Mouse (Mus musculus) limb, embryonic 14.5 days (tissue): Measurements from ENCODE around the gene Pdia2. TPM values are rescaled to one million over a fixed set of nuclear protein-coding genes. Genes with fewer than 3 reads are reported as not detected.

ENCODE experiments used
- ATAC-seq: fragments of 200-750 bp; cut with Nextera tagmentation; 2 replicates; pipeline ENCODE4 v1.8.0; 2017; ENCODE audit warnings: low read depth, moderate number of reproducible peaks, moderate TSS enrichment; ENCODE audit not compliant: low FRiP score
- DNase-seq: peaks from one replicate; pipeline ENCODE4 v3.0.0-alpha.2; 2015; ENCODE audit warnings: low spot score
- H3K27ac ChIP-seq: fragments of 300-500 bp; sonication (generic); replicated peaks from 2 replicates; pipeline ENCODE4 v1.5.1; 2014; ENCODE audit warnings: low read depth, mild to moderate bottlenecking, low read length, moderate library complexity, mixed read lengths
- H3K27me3 ChIP-seq: fragments of 300-500 bp; sonication (generic); 2 replicates; pipeline ENCODE4 v1.6.1; 2014; ENCODE audit warnings: low read length, mixed read lengths; ENCODE audit not compliant: control insufficient read depth, insufficient read depth
- H3K36me3 ChIP-seq: fragments of 300-500 bp; sonication (generic); 2 replicates; pipeline ENCODE4 v1.6.1; 2014; ENCODE audit warnings: mild to moderate bottlenecking, low read length, moderate library complexity, mixed read lengths; ENCODE audit not compliant: control insufficient read depth, insufficient read depth
- H3K4me1 ChIP-seq: fragments of 300-500 bp; sonication (generic); 2 replicates; pipeline ENCODE4 v1.6.1; 2014; ENCODE audit warnings: antibody characterized with exemption, low read length, mixed read lengths; ENCODE audit not compliant: control insufficient read depth, insufficient read depth
- H3K4me2 ChIP-seq: fragments of 300-500 bp; sonication (generic); replicated peaks from 2 replicates; pipeline ENCODE4 v1.6.1; 2014; ENCODE audit warnings: low read depth, mild to moderate bottlenecking, low read length, moderate library complexity; ENCODE audit not compliant: severe bottlenecking
- H3K4me3 ChIP-seq: fragments of 300-500 bp; sonication (generic); replicated peaks from 2 replicates; pipeline ENCODE4 v1.5.1; 2014; ENCODE audit warnings: low read length
- H3K9ac ChIP-seq: fragments of 300-500 bp; sonication (generic); 2 replicates; pipeline ENCODE4 v1.6.1; 2014; ENCODE audit warnings: mild to moderate bottlenecking, low read depth, low read length, moderate library complexity; ENCODE audit not compliant: severe bottlenecking
- H3K9me3 ChIP-seq: fragments of 300-500 bp; sonication (generic); 2 replicates; pipeline ENCODE4 v1.6.1; 2016; ENCODE audit warnings: low read length; ENCODE audit not compliant: control insufficient read depth
- POLR2A ChIP-seq: fragments of 200-500 bp; IDR thresholded peaks from 2 replicates; pipeline ENCODE4 v1.8.0; 2012; ENCODE audit warnings: inconsistent platforms, mild to moderate bottlenecking, moderate library complexity, borderline replicate concordance; ENCODE audit not compliant: insufficient read depth, insufficient read length; ENCODE audit errors: extremely low read depth
- WGBS: fragments of 180-500 bp; shearing (Covaris S2); extraction: QIAGEN DNeasy Blood & Tissue Kit; methylation state at CpG from one replicate; pipeline ENCODE4 v1.1.7; 2014; 5-methylcytosine and 5-hydroxymethylcytosine counted together
- polyA plus RNA-seq, 2 experiments: library from polyadenylated mRNA; depleted of rRNA in 1 of 2; stranded (reverse) in 1 of 2; unstranded in 1 of 2; fragments of >200 nt; fragmentation: Nextera tagmentation in 1 of 2; extraction: Ambion mirVana in 1 of 2; gene quantifications; 2 replicates each; pipeline versions ENCODE4 v1.2.1 to v1.2.3; 2012 to 2014

The Pdia2 gene
- polyA plus RNA-seq, 2 experiments = 0.33 to 0.34 TPM

- Histone ChIP-seq H3K9me3 (no peaks in the 10 kb centered on the region), H3K4me2 (no peak overlapping the region), H3K27ac (no peak overlapping the region), H3K4me1 (peaks cover 13% of the 10 kb centered on the region), H3K9ac (no peak overlapping the region), H3K27me3 (no peaks in the 10 kb centered on the region), H3K4me3 (no peak overlapping the region), H3K36me3 (no peaks in the 10 kb centered on the region)
- WGBS = 80% methylated on average over 2 of the region's 2 CpGs
- ATAC-seq (no peak), DNase-seq (no peak)
- TF ChIP-seq POLR2A = no peak
Observed at GRCm38 (mm10) chr17:26239551-26239950, 40.7 kb upstream of the Pdia2 start.

GRCm38 (mm10) chr17:26237667-26238066 lies 38.8 kb upstream of the Pdia2 start:
- H3K4me1 ChIP-seq = peaks cover 10% of the 10 kb centered on the region; the same call in 1 of the 2 replicates
- H3K4me3 ChIP-seq = no peak overlapping the region
- no peak overlapping the region for H3K27ac ChIP-seq
- no peak for TF ChIP-seq POLR2A
- ATAC-seq (no peak), DNase-seq (no peak)
- H3K9ac ChIP-seq = no peak overlapping the region
- no peaks in the 10 kb centered on the region for H3K9me3 ChIP-seq
- H3K4me2 ChIP-seq = no peak overlapping the region
- WGBS = 68% methylated on average over 10 of the region's 10 CpGs
- no peaks in the 10 kb centered on the region for H3K27me3 ChIP-seq
- H3K36me3 ChIP-seq = no peaks in the 10 kb centered on the region

DNA sequence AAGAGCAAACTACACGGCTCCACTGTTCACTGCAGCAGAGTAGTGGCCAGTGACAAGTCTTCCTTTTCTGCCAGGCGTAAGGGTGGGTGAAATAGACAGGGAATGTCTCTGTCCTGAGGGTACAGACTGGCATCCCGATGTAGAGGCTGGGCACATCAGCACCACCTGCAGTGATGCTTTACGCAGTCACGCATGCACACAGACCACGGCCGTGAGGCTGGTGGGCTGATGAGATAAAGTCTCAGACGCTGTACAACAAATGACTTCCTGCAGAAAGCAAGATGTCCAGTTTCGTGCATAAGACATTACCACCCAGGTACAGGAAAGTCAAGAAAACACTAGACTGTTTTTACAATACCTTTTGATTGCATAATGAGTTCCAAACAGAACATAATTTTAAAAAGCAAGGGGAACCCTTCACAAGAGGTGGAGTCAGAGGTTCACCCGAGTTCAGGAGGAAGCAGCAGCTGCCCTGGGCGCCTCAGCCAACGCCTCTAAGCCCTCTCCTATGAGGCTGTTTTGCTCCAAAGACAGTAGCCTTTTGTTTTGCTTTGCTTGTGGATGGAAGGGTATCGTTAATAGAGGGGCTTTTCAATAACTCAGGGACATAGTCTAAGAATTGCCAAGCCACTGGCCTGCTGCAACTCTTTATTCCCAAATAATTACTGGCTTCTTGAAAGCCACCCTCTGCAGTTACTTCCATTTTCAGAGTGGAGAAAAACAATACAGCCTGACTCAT lies 36.4 kb upstream of the Pdia2 start:
- no peaks in the 10 kb centered on the region for H3K27me3 ChIP-seq
- WGBS = 44% methylated on average over 13 of the region's 13 CpGs
- peak; percentile 23; the same call in 1 of the 2 replicates for ATAC-seq
- peak overlapping the region; percentile 3; the same call in 1 of the 2 replicates for H3K27ac ChIP-seq
- H3K9me3 ChIP-seq = no peaks in the 10 kb centered on the region
- H3K9ac ChIP-seq = no peak overlapping the region
- peaks cover 10% of the 10 kb centered on the region; the same call in 1 of the 2 replicates for H3K4me1 ChIP-seq
- no peak overlapping the region for H3K4me3 ChIP-seq
- TF ChIP-seq POLR2A = no peak
- no peaks in the 10 kb centered on the region for H3K36me3 ChIP-seq
- H3K4me2 ChIP-seq = no peak overlapping the region
- no peak for DNase-seq

DNA sequence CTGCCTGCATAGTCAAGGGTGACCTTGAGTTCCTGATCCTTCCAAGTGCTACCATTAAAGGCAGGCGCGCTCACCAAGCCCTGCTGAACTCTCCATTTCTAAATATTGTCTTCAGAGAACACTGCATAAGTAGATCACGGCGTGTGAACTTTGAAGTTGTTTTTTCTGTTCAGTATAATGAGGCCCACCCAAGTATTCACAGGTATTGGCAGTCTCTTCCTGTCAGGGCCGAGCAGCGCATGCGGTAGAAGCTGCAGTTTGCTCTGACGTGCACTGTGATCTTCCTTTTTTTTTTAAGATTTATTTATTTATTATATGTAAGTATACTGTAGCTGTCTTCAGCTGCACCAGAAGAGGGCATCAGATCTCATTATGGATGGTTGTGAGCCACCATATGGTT lies 35.5 kb upstream of the Pdia2 start:
- no peak for ATAC-seq
- 89% methylated on average over 8 of the region's 8 CpGs for WGBS
- no peak overlapping the region for H3K4me3 ChIP-seq

DNA sequence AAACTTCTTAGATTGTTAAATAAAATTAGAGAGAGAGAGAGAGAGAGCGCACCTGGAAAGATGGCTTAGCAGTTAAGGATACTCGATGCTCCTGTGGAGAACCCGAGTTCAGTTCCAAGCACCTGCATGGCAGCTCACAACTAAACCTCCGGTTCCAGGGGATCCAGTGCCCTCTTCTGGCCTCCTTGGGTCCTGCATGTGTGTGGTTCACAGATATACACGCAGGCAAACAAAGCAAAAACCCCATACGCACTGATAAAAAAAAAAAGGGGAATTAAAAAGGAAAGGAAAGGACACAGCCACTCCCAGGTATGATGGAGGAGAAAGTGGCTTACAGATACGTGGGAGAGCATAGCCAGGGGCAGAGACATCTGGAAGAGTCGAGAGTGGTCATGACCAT lies 34.0 kb upstream of the Pdia2 start:
- no peak overlapping the region for H3K4me3 ChIP-seq
- DNase-seq (no peak), ATAC-seq (no peak)
- no peaks in the 10 kb centered on the region for H3K27me3 ChIP-seq
- no peaks in the 10 kb centered on the region for H3K9me3 ChIP-seq
- peaks cover 10% of the 10 kb centered on the region; the same call in 1 of the 2 replicates for H3K4me1 ChIP-seq
- WGBS = 72% methylated on average over 8 of the region's 8 CpGs
- no peak for TF ChIP-seq POLR2A
- H3K9ac ChIP-seq = no peak overlapping the region
- H3K4me2 ChIP-seq = no peak overlapping the region
- H3K36me3 ChIP-seq = no peaks in the 10 kb centered on the region
- no peak overlapping the region for H3K27ac ChIP-seq

More for the DNA sequence above, 35.5 kb upstream of the Pdia2 start:
- Histone ChIP-seq H3K36me3 (no peaks in the 10 kb centered on the region), H3K4me2 (no peak overlapping the region), H3K4me1 (peaks cover 10% of the 10 kb centered on the region; the same call in 1 of the 2 replicates), H3K27me3 (no peaks in the 10 kb centered on the region), H3K27ac (no peak overlapping the region), H3K9ac (no peak overlapping the region), H3K9me3 (no peaks in the 10 kb centered on the region)
- DNase-seq = no peak
- no peak for TF ChIP-seq POLR2A

DNA sequence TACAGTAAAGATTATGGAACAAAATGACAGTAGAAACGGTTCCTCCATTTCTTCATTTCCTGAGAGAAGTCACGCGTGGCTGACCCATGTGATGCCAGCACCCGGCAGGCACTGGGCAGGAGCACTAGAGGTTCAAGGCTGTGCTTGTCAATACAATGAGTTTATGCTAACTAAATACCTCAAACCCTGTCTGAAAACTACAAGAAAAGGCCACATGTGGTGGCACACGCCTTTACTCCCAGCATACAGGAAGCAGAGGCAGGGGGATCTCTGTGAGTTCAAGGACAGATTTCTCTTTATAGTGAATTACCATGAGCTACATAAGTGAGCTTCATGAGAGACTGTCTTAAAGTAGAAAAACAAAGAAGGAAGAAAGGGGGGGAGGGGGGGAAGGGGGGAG lies 32.3 kb upstream of the Pdia2 start:
- WGBS = 87% methylated on average over 5 of the region's 5 CpGs
- H3K27ac ChIP-seq = no peak overlapping the region
- DNase-seq (no peak), ATAC-seq (no peak)
- H3K4me1 ChIP-seq = peaks cover 10% of the 10 kb centered on the region; the same call in 1 of the 2 replicates
- no peak for TF ChIP-seq POLR2A
- no peaks in the 10 kb centered on the region for H3K9me3 ChIP-seq
- H3K9ac ChIP-seq = no peak overlapping the region
- H3K4me3 ChIP-seq = no peak overlapping the region
- H3K36me3 ChIP-seq = no peaks in the 10 kb centered on the region
- H3K27me3 ChIP-seq = no peaks in the 10 kb centered on the region
- H3K4me2 ChIP-seq = no peak overlapping the region
